Mouse (Mus musculus) Patski (cell line): ENCODE measurements at regions not wholly inside any gene's neighbourhood (a gene's known extent, or its start where the extent isn't known, plus 50 kb on each side); places are given as distances from the start of the nearest gene placed in this dataset.

Source experiments
- ATAC-seq: fragments of 100-300 bp; one replicate; pipeline ENCODE4 v1.8.0; 2021
- CTCF ChIA-PET: fragments of 350-600 bp; sonication (Branson Sonifier 250); formaldehyde crosslinking; loops from one replicate; lab custom pipeline; 2022; ENCODE audit warnings: inconsistent platforms; lab: Charles Lee
- POLR2A ChIA-PET: fragments of 350-600 bp; sonication (Branson Sonifier 250); formaldehyde crosslinking; loops from one replicate; lab custom pipeline; 2022; ENCODE audit warnings: antibody characterized with exemption, inconsistent platforms; lab: Charles Lee
- DNase-seq: peaks from one replicate; pipeline ENCODE4 v3.0.0-alpha.2; 2011; ENCODE audit warnings: low read depth, low spot score
- H3K27me3 ChIP-seq: fragments of 371-371 bp; one replicate; pipeline ENCODE4 v1.5.1; 2021
- CTCF ChIP-seq: fragments of 100-300 bp; IDR thresholded peaks from one replicate; pipeline ENCODE4 v1.5.1; 2021
- in situ Hi-C: fragments of 300-500 bp; cut with MboI; formaldehyde crosslinking; loops from 3 replicates; pipeline ENCODE4 v1.11.1; 2018; ENCODE audit warnings: low pct_unique_long_range_greater_than_20kb, mixed read lengths

GRCm38 (mm10) chr9:112498676-112499075, 262.9 kb upstream of the Arpp21 start:
- no peaks in the 10 kb centered on the region for H3K27me3 ChIP-seq
- POLR2A ChIA-PET: no interaction called here
- ATAC-seq: no peak
- no peak for DNase-seq
- no peak for TF ChIP-seq CTCF
- in situ Hi-C loops: no loop called here
- CTCF ChIA-PET: no interaction called here

DNA sequence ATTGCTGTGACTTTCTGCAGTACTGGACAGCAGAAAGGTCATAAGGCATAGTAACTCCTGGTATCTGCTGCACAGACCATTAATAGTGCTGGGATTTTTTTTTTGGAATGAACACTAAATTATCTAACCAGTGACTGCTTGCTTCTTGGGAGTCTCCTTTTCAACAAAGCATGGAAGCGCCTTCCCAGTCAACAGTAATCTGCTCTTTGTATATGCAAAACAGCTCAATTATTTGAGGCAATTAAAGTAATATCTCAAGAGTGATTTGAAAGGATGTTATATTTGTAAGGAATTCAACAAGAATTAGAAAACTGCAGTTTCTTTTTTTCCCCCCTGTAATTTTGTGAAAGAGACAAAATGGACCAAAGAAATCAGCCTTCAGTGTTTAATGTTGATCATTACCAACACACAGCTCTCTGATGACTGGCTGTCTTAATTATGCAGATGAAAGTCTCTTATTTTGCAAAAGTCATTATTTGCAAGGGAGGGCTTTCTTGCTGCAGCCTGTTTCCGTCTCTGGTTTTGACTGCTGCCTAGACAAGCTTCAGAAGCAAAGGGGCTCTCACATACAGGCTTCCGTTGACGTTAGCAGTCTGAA, 260.3 kb upstream of the Arpp21 start:
- in situ Hi-C loops: no loop called here
- H3K27me3 ChIP-seq: no peaks in the 10 kb centered on the region
- POLR2A ChIA-PET: no interaction called here
- DNase-seq (no peak), ATAC-seq (no peak)
- no peak for TF ChIP-seq CTCF
- CTCF ChIA-PET: no interaction called here

DNA sequence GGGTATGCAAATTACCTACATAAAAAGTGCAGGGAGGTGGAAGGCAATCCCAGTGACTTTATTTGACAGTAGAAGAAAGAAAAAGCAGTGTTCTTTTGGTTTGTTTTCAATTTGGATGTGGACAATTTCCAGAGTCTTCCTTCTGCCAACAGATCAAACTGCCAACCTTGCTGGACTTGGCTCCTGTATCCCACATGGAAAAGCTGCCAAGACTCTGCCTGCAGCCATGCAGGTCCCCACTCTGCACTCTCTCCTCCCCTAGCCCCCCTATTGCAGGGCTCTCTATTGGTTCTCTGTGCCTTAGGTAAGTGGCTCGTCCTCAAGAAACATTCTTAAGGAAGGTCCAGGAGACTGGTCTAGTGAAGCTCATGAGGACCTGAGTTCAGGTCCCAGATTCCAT, 255.2 kb upstream of the Arpp21 start:
- no peak for ATAC-seq
- in situ Hi-C loops: no loop called here
- ChIA-PET CTCF (interaction anchor here (0.7 kb wide), 1 partner anchor 10 kb away, joined by 3 read pairs; no protein-coding TSS in a partner anchor), POLR2A (no interaction called here)
- no peak for DNase-seq
- H3K27me3 ChIP-seq: no peaks in the 10 kb centered on the region
- no peak for TF ChIP-seq CTCF

GRCm38 (mm10) chr9:112476644-112477043, 240.9 kb upstream of the Arpp21 start:
- ChIA-PET POLR2A (no interaction called here), CTCF (no interaction called here)
- ATAC-seq (no peak), DNase-seq (no peak)
- no peak for TF ChIP-seq CTCF
- in situ Hi-C loops: no loop called here
- no peaks in the 10 kb centered on the region for H3K27me3 ChIP-seq

DNA sequence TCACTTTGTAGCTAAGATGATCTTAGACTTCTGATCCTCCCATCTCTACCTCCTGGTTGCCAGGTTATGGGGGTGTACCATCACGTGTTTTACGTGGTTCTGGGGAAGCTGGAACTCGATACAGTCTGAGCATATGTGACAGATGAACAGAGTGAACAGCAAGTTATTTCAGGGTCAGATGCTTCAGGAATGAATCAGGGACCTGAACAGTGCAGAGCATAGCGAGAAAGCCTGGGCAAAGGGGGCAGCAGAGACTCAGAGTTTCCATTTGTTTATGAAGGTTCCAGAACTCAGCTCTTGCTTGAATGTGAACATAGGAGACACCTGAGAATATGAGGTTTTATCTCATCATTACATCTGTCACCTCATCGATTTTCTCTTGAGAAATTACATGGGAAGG, 221.9 kb upstream of the Arpp21 start:
- ATAC-seq (no peak), DNase-seq (no peak)
- in situ Hi-C loops: no loop called here
- ChIA-PET CTCF (no interaction called here), POLR2A (no interaction called here)
- no peak for TF ChIP-seq CTCF
- no peaks in the 10 kb centered on the region for H3K27me3 ChIP-seq

GRCm38 (mm10) chr9:112454706-112455105, 219.0 kb upstream of the Arpp21 start:
- no peak for TF ChIP-seq CTCF
- in situ Hi-C loops: no loop called here
- POLR2A ChIA-PET: no interaction called here
- ATAC-seq (no peak), DNase-seq (no peak)
- H3K27me3 ChIP-seq: no peaks in the 10 kb centered on the region
- CTCF ChIA-PET: no interaction called here

DNA sequence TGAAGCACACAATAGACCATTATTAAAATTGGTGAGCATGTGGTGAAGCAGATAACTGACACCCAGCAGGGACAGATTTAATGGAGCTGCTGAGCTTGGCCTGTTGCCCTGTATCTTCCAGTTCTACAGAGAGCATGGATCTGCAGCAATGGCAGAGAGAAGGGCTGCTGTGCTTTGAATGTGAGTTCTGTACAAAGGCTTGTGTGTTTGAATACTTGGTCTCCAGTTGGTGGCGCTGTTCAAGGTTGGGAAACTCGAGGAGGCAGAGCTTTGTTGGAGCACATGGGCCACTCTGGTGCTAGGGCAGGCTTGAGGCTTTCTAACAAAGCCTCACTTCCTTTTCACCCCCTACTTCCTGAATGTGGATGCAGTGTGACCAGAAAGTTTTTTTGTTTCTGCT, 211.8 kb upstream of the Arpp21 start:
- CTCF ChIA-PET: no interaction called here
- no peak for DNase-seq
- TF ChIP-seq CTCF: no peak
- in situ Hi-C loops: no loop called here
- no peaks in the 10 kb centered on the region for H3K27me3 ChIP-seq
- POLR2A ChIA-PET: no interaction called here
- ATAC-seq: no peak

- no peak for DNase-seq
Measured at GRCm38 (mm10) chr9:112446981-112447380, 211.2 kb upstream of the Arpp21 start.

GRCm38 (mm10) chr9:112446027-112446352, 210.3 kb upstream of the Arpp21 start:
- CTCF ChIA-PET: no interaction called here
- ATAC-seq: no peak
- DNase-seq: no peak
- POLR2A ChIA-PET: no interaction called here
- TF ChIP-seq CTCF: no peak
- no peaks in the 10 kb centered on the region for H3K27me3 ChIP-seq
- in situ Hi-C loops: no loop called here

More at GRCm38 (mm10) chr9:112446981-112447380, 211.2 kb upstream of the Arpp21 start:
- TF ChIP-seq CTCF: no peak
- no peaks in the 10 kb centered on the region for H3K27me3 ChIP-seq
- ChIA-PET POLR2A (no interaction called here), CTCF (no interaction called here)
- in situ Hi-C loops: no loop called here
- no peak for ATAC-seq

- in situ Hi-C loops: no loop called here
- no peaks in the 10 kb centered on the region for H3K27me3 ChIP-seq
- no peak for TF ChIP-seq CTCF
- DNase-seq (no peak), ATAC-seq (no peak)
- CTCF ChIA-PET: no interaction called here
- POLR2A ChIA-PET: no interaction called here
Measured at GRCm38 (mm10) chr9:112445230-112446026, 209.7 kb upstream of the Arpp21 start.

- no peaks in the 10 kb centered on the region for H3K27me3 ChIP-seq
- ChIA-PET POLR2A (no interaction called here), CTCF (no interaction called here)
- TF ChIP-seq CTCF: no peak
- ATAC-seq (no peak), DNase-seq (no peak)
- in situ Hi-C loops: no loop called here
Measured at GRCm38 (mm10) chr9:112444220-112444619, 208.5 kb upstream of the Arpp21 start.
